Mouse (Mus musculus) B cell, adult (primary cell): ENCODE results near the gene Agrp. TPM values are rescaled to one million over a fixed set of nuclear protein-coding genes. Genes with fewer than 3 reads are reported as not detected.

Experiments
- total RNA-seq: library from RNA; stranded (reverse); gene quantifications from 4 replicates; pipeline ENCODE4 v1.2.4, GENCODE M21; 2023; ENCODE audit not compliant: inconsistent age

Agrp gene
- total RNA-seq: not detected in 4 replicates

DNA sequence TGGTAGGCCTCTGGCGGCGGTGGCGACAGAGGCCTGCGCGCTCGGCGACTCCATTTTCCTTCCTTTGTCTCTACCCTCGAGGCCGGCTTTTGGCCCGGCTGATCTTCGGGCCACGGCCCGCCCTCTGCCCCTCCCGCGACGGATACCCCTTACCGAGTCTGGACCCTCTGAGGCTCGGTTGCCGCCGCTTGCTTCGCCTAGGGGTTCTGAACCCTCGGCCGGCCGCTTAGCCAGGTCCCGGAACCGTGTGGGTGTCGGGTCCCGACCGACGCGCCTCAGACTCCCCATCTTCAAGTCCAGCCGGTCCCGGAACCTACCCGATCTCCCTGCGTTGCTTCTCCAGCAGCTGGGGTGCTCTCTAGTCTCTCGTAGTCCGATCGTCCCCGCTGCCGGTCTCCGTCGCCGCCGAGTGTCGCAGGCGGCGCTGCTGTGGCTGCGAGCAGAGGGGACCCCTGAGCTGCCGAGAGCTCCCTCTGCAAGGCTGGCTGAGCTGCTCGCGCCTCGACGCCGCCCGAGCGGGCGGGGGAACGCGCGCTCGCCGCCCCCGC, at the start of gene Agrp:
Gene Agrp (minus strand): TSS at position 431 of the 548 bp plus-strand sequence.

GRCm38 (mm10) chr8:105685796-105686308, 48.7 kb upstream of the Agrp start, which contains the start of gene Carmil2:
Gene Carmil2 (plus strand): TSS chr8:105686274.

GRCm38 (mm10) chr8:105636018-105636962, 903 bp downstream of the Agrp start, which contains the start of gene Ctcf:
Gene Ctcf (plus strand): TSS chr8:105636568.

GRCm38 (mm10) chr8:105604804-105605381, 32.3 kb downstream of the Agrp start, which contains the start of gene Ripor1:
Gene Ripor1 (plus strand): TSS chr8:105605255.

DNA sequence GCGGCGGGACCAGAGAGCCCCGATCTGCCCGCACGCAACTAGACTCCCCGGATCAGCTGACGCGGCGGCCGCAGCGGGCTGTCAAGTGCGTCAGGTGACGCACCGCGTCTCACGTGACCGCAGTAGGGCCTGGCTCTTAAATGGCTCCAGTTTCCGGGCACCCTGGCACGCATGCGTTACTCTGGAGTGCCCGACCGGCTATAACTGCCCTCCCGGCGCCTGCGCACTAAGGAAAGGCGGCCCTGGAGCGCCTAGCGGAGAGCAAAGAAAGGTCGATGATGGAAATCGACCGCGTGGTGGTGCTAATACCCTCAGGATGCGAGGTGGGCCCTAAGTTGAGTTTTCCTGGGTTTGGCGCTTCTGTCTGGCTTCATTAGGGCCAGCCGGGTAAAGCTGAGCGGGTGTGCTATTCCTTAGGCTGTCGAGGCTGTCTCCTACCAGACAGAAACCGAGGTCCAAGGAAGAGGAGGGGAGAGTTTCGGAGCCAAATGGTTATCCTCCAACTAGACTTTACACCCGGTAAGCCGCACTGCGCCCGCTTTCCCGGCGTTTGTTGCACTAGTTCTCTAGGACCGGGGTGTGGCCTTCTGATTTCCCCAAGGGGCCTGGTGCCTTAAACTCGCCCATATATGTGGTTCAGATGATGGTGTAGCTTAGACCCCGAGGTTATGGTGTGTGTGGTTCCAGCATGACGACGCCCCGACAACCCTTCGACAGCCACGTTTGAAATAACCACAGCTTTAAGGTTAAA, 71.1 kb downstream of the Agrp start, which contains the start of gene Atp6v0d1:
Gene Atp6v0d1 (minus strand): TSS at position 96 of the 751 bp plus-strand sequence.

DNA sequence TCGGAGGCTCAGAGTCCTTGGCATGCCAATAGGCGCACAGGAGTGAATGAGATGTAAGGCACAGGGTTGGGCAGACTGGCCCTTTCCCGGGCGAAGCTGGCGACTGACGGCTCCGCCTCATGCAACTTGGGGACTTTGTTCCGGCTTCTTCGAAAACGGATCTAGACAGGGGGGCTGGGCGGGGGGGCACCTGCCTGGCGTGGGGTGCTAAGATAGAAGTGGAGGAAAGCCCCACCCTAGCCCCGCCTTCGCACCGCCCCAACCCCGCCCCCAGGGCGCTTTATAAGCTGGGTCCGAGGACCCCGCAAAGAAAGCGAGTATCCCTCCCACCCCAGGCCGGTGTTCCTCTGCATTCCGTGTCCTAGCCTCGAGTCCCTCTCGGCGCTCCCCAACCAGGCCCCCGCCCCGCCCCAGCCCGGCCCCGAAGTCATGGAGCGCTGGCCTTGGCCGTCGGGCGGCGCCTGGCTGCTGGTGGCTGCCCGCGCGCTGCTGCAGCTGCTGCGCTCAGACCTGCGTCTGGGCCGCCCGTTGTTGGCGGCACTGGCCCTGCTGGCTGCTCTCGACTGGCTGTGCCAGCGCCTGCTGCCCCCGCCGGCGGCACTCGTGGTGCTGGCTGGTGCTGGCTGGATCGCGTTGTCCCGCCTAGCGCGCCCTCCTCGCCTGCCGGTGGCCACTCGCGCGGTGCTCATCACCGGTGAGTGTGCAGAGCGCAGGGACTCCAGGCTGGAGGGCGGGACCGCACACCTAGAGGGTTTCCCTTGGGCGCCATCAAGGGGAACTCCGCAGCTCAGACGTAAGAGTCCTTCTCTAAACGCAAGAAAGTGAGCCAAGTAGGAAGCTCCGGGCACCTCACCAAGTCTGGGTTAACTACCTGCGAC, 118.5 kb downstream of the Agrp start, which contains the start of gene Hsd11b2:
Gene Hsd11b2 (plus strand): TSS at position 320 of the 878 bp plus-strand sequence.

Other genes starting within 250 kb of the Agrp start
- not detected in 4 replicates for gene Kctd19, start 223.9 kb downstream of the Agrp start, total RNA-seq
- not detected in 4 replicates for gene Lrrc36, start 223.8 kb downstream of the Agrp start, total RNA-seq
- 0.54 to 0.77 TPM (median 0.63 TPM) in 3 of 4 replicates, not detected in the other for gene Tppp3, start 165.9 kb downstream of the Agrp start, total RNA-seq
- 3.0 to 4.8 TPM (median 3.6 TPM) in 4 replicates for gene Zdhhc1, start 140.5 kb downstream of the Agrp start, total RNA-seq
- not detected in 4 replicates for gene Hsd11b2, start 118.6 kb downstream of the Agrp start, total RNA-seq
- 99.8 to 117 TPM (median 102 TPM) in 4 replicates for gene Atp6v0d1, start 71.3 kb downstream of the Agrp start, total RNA-seq
- gene Ripor1, start 32.1 kb downstream of the Agrp start, total RNA-seq: 25.4 to 27.6 TPM (median 26.1 TPM) in 4 replicates
- 187 to 204 TPM (median 199 TPM) in 4 replicates for gene Ctcf, start 825 bp downstream of the Agrp start, total RNA-seq
- gene Carmil2, start 48.9 kb upstream of the Agrp start, total RNA-seq: 151 to 166 TPM (median 159 TPM) in 4 replicates
- 95.0 to 102 TPM (median 100 TPM) in 4 replicates for gene Acd, start 63.7 kb upstream of the Agrp start, total RNA-seq
- gene Pard6a, start 63.8 kb upstream of the Agrp start, total RNA-seq: 13.5 to 18.8 TPM (median 16.4 TPM) in 4 replicates
- gene 4933405L10Rik, start 70.3 kb upstream of the Agrp start, total RNA-seq: not detected in 4 replicates
- gene Enkd1, start 70.8 kb upstream of the Agrp start, total RNA-seq: 2.8 to 3.9 TPM (median 3.5 TPM) in 4 replicates
- gene Gfod2, start 121.3 kb upstream of the Agrp start, total RNA-seq: 0.80 to 3.7 TPM (median 2.0 TPM) in 4 replicates
- 33.7 to 40.7 TPM (median 34.1 TPM) in 4 replicates for gene Ranbp10, start 190.0 kb upstream of the Agrp start, total RNA-seq
- 1.1 to 1.6 TPM (median 1.3 TPM) in 3 of 4 replicates, not detected in the other for gene Tsnaxip1, start 190.3 kb upstream of the Agrp start, total RNA-seq
- 16.0 to 21.7 TPM (median 18.8 TPM) in 4 replicates for gene Cenpt, start 215.9 kb upstream of the Agrp start, total RNA-seq
- 14.8 to 18.3 TPM (median 15.5 TPM) in 4 replicates for gene Thap11, start 217.7 kb upstream of the Agrp start, total RNA-seq
- gene Nutf2, start 223.2 kb upstream of the Agrp start, total RNA-seq: 3.8 to 36.5 TPM (median 24.9 TPM) in 4 replicates
- gene Edc4, start 243.5 kb upstream of the Agrp start, total RNA-seq: 74.7 to 93.2 TPM (median 78.6 TPM) in 4 replicates